Mouse (Mus musculus) myocyte (in vitro differentiated cells): ENCODE results near the gene Adamts14.

Experiments
- CEBPB ChIP-seq: IDR thresholded peaks from 2 replicates; pipeline ENCODE4 v1.6.1; 2011; ENCODE audit warnings: mild to moderate bottlenecking, moderate library complexity; ENCODE audit not compliant: poor library complexity, insufficient read depth, severe bottlenecking
- E2F4 ChIP-seq: IDR thresholded peaks from one replicate; pipeline ENCODE4 v1.6.1; 2011; ENCODE audit warnings: mild to moderate bottlenecking, control low read depth, moderate library complexity; ENCODE audit not compliant: insufficient read depth
- MAX ChIP-seq: IDR thresholded peaks from one replicate; pipeline ENCODE4 v1.6.1; 2011; ENCODE audit warnings: low read depth, mild to moderate bottlenecking, control low read depth
- MYOD1 ChIP-seq, 3 experiments: IDR thresholded peaks; one replicate each; pipeline ENCODE4 v1.6.1; 2011; ENCODE audit warnings: control low read depth in 2 of 3, low read depth in 2 of 3, mild to moderate bottlenecking in 2 of 3, moderate library complexity in 1 of 3; ENCODE audit not compliant: insufficient read length in 2 of 3, control insufficient read depth in 1 of 3
- MYOG ChIP-seq, 3 experiments: IDR thresholded peaks; one replicate each; pipeline ENCODE4 v1.6.1; 2011; ENCODE audit warnings: control low read depth in 2 of 3, low read depth in 2 of 3, mild to moderate bottlenecking in 2 of 3; ENCODE audit not compliant: insufficient read length in 2 of 3, control insufficient read depth in 1 of 3, insufficient read depth in 1 of 3
- POLR2A ChIP-seq: IDR thresholded peaks from one replicate; pipeline ENCODE4 v1.6.1; 2011; ENCODE audit warnings: low read depth, mild to moderate bottlenecking, control low read depth, moderate library complexity; ENCODE audit not compliant: insufficient read length
- POLR2AphosphoS2 ChIP-seq: IDR thresholded peaks from one replicate; pipeline ENCODE4 v1.6.1; 2011; ENCODE audit warnings: low read depth, control low read depth; ENCODE audit not compliant: insufficient read length
- REST ChIP-seq: IDR thresholded peaks from one replicate; pipeline ENCODE4 v1.6.1; 2011; ENCODE audit warnings: mild to moderate bottlenecking, control low read depth, moderate library complexity; ENCODE audit not compliant: insufficient read depth, insufficient read length
- SRF ChIP-seq: IDR thresholded peaks from one replicate; pipeline ENCODE4 v1.6.1; 2011; ENCODE audit warnings: low read depth; ENCODE audit not compliant: control insufficient read depth, insufficient read length
- TCF12 ChIP-seq: IDR thresholded peaks from one replicate; pipeline ENCODE4 v1.6.1; 2011; ENCODE audit warnings: mild to moderate bottlenecking, control low read depth; ENCODE audit not compliant: poor library complexity, insufficient read depth, severe bottlenecking
- TCF3 ChIP-seq: IDR thresholded peaks from one replicate; pipeline ENCODE4 v1.6.1; 2011; ENCODE audit warnings: low read depth, control low read depth; ENCODE audit not compliant: insufficient read length
- USF1 ChIP-seq: IDR thresholded peaks from one replicate; pipeline ENCODE4 v1.6.1; 2011; ENCODE audit warnings: low read depth, mild to moderate bottlenecking, control low read depth, moderate library complexity

DNA sequence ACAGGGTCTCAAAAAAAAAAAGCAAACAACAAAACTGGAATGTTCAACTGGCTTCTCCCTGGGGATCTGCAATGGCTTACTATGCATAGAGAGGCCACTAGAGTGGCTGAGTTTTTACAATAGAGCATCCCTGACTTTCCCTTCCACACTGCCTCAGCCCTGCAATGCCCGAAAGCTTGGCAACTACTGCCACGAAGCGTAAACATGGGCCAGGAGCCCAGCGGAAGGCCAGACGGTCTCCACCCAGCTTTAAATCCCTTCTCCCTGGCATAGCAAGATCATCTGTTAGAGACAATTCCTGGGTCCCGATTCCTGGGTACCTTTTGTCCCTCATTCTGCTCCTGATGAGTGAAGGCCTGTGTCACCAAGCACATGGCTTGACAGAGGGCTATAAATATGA, 30.8 kb upstream of the Adamts14 start:
- TF ChIP-seq POLR2A (no peak), E2F4 (no peak), POLR2AphosphoS2 (no peak), MYOG (IDR thresholded peaks at IDR 0.05; ENCODE audit: control insufficient read depth in 1 of 3, insufficient read depth in 1 of 3, insufficient read length in 2 of 3, low read depth in 2 of 3) (no peak), TCF12 (no peak), MYOD1 (IDR thresholded peaks at IDR 0.05; ENCODE audit: control insufficient read depth in 1 of 3, insufficient read length in 2 of 3, low read depth in 2 of 3) (no peak), CEBPB (no peak), MAX (no peak), USF1 (no peak), SRF (no peak), REST (no peak), TCF3 (no peak)
